Mouse (Mus musculus) gonadal fat pad, adult 2 months (tissue): Measurements from ENCODE around the gene Gm20517. TPM values are rescaled to one million over a fixed set of nuclear protein-coding genes. Genes with fewer than 3 reads are reported as not detected.
"Not testable (repeated sequence)": the region's sequence is repeated elsewhere in the genome, so short reads cannot be mapped to it uniquely, and the experiment has no call there.

ENCODE experiments used
- DNase-seq: peaks from one replicate; pipeline ENCODE4 v3.0.0-alpha.2; 2012; ENCODE audit warnings: low read depth
- polyA plus RNA-seq: library from polyadenylated mRNA; depleted of rRNA; stranded (reverse); fragments of >200 nt; gene quantifications from 2 replicates; pipeline ENCODE4 v1.2.3, GENCODE M21; 2012

Gene Gm20517
- polyA plus RNA-seq, 1 experiment, result 0.81 TPM

GRCm38 (mm10) chr17:47625088-47625487, 13.7 kb downstream of the Gm20517 start:
- no peak for DNase-seq

GRCm38 (mm10) chr17:47626031-47626430, 14.6 kb downstream of the Gm20517 start:
- DNase-seq, result no peak

GRCm38 (mm10) chr17:47627791-47628190, 16.4 kb downstream of the Gm20517 start:
- no peak for DNase-seq

GRCm38 (mm10) chr17:47628851-47629676, 17.7 kb downstream of the Gm20517 start:
- no peak for DNase-seq

- DNase-seq, result no peak
These were observed 18.6 kb downstream of the Gm20517 start for GRCm38 (mm10) chr17:47629717-47630677.

- no peak for DNase-seq
These were observed 19.3 kb downstream of the Gm20517 start, which contains the start of gene Usp49 for GRCm38 (mm10) chr17:47630678-47631065. Gene Usp49 (plus strand): TSS chr17:47630690.

- no peak for DNase-seq
These were observed 20.9 kb downstream of the Gm20517 start for GRCm38 (mm10) chr17:47632181-47632840.

- DNase-seq, result no peak
These were observed 22.8 kb downstream of the Gm20517 start for GRCm38 (mm10) chr17:47633999-47634770.

GRCm38 (mm10) chr17:47642992-47643391, 31.6 kb downstream of the Gm20517 start:
- no peak for DNase-seq

GRCm38 (mm10) chr17:47646683-47647082, 35.3 kb downstream of the Gm20517 start:
- no peak for DNase-seq

- DNase-seq, result no peak
These were observed 37.6 kb downstream of the Gm20517 start for GRCm38 (mm10) chr17:47648966-47649365.

GRCm38 (mm10) chr17:47651953-47652352, 40.6 kb downstream of the Gm20517 start:
- DNase-seq, result no peak

GRCm38 (mm10) chr17:47654346-47654745, 43.0 kb downstream of the Gm20517 start:
- DNase-seq, result not testable (repeated sequence)

- DNase-seq, result no peak
These were observed 44.3 kb downstream of the Gm20517 start for GRCm38 (mm10) chr17:47655697-47656096.

GRCm38 (mm10) chr17:47657901-47658300, 46.5 kb downstream of the Gm20517 start:
- no peak for DNase-seq

- no peak for DNase-seq
These were observed 47.4 kb downstream of the Gm20517 start for GRCm38 (mm10) chr17:47658741-47659243.

GRCm38 (mm10) chr17:47663009-47663713, 51.8 kb downstream of the Gm20517 start:
- DNase-seq, result no peak

GRCm38 (mm10) chr17:47664474-47664873, 53.1 kb downstream of the Gm20517 start:
- DNase-seq, result no peak

- no peak for DNase-seq
These were observed 57.8 kb downstream of the Gm20517 start for GRCm38 (mm10) chr17:47669166-47669565.

- DNase-seq, result no peak
These were observed 60.6 kb downstream of the Gm20517 start for GRCm38 (mm10) chr17:47671988-47672310.
